Mouse (Mus musculus) heart, embryonic 15.5 days (tissue): ENCODE results near the gene Xpr1. TPM values are rescaled to one million over a fixed set of nuclear protein-coding genes. Genes with fewer than 3 reads are reported as not detected.

ENCODE experiments used
- ATAC-seq: fragments of 200-750 bp; cut with Nextera tagmentation; replicated peaks from 2 replicates; pipeline ENCODE4 v1.8.0; 2017; ENCODE audit warnings: low read depth, moderate TSS enrichment; ENCODE audit not compliant: insufficient number of reproducible peaks, insufficient read depth, low FRiP score
- H3K27ac ChIP-seq: fragments of 300-500 bp; sonication (generic); 2 replicates; pipeline ENCODE4 v1.5.1; 2015; ENCODE audit warnings: mild to moderate bottlenecking, inconsistent platforms
- H3K27me3 ChIP-seq: fragments of 300-500 bp; sonication (generic); 2 replicates; pipeline ENCODE4 v1.6.1; 2015; ENCODE audit warnings: inconsistent platforms
- H3K36me3 ChIP-seq: fragments of 300-500 bp; sonication (generic); 2 replicates; pipeline ENCODE4 v1.6.1; 2015; ENCODE audit warnings: mild to moderate bottlenecking, inconsistent platforms
- H3K4me1 ChIP-seq: fragments of 300-500 bp; sonication (generic); replicated peaks from 2 replicates; pipeline ENCODE4 v1.6.1; 2015; ENCODE audit warnings: inconsistent platforms
- H3K4me2 ChIP-seq: fragments of 300-500 bp; sonication (generic); 2 replicates; pipeline ENCODE4 v1.6.1; 2015; ENCODE audit warnings: inconsistent platforms, mild to moderate bottlenecking, moderate library complexity
- H3K4me3 ChIP-seq: fragments of 300-500 bp; sonication (generic); 2 replicates; pipeline ENCODE4 v1.5.1; 2015; ENCODE audit warnings: mild to moderate bottlenecking, inconsistent platforms
- H3K9ac ChIP-seq: fragments of 300-500 bp; sonication (generic); 2 replicates; pipeline ENCODE4 v1.6.1; 2015; ENCODE audit warnings: mild to moderate bottlenecking, inconsistent platforms
- H3K9me3 ChIP-seq: fragments of 300-500 bp; sonication (generic); replicated peaks from 2 replicates; pipeline ENCODE4 v1.6.1; 2016; ENCODE audit warnings: inconsistent platforms
- WGBS: fragments of 180-500 bp; shearing (Covaris S2); methylation state at CpG from one replicate; pipeline ENCODE4 v1.1.7; 2015; ENCODE audit warnings: mixed read lengths; 5-methylcytosine and 5-hydroxymethylcytosine counted together
- polyA plus RNA-seq: library from polyadenylated mRNA; unstranded; fragments of >200 nt; fragmentation: Nextera tagmentation; extraction: Ambion mirVana; gene quantifications from 2 replicates; pipeline ENCODE4 v1.2.1, GENCODE M21; 2015

The Xpr1 gene
- polyA plus RNA-seq, 1 experiment from 2014 or later: 8.9 TPM

GRCm38 (mm10) chr1:155370075-155370658 lies 47.0 kb downstream of the Xpr1 start:
- Histone ChIP-seq H3K4me3 (no peak overlapping the region), H3K27me3 (no peaks in the 10 kb centered on the region), H3K36me3 (no peaks in the 10 kb centered on the region), H3K4me2 (no peak overlapping the region), H3K9me3 (no peaks in the 10 kb centered on the region), H3K27ac (no peak overlapping the region), H3K9ac (no peak overlapping the region), H3K4me1 (peaks cover 5% of the 10 kb centered on the region)
- ATAC-seq: no peak
- WGBS: 53% methylated on average over 2 of the region's 2 CpGs

DNA sequence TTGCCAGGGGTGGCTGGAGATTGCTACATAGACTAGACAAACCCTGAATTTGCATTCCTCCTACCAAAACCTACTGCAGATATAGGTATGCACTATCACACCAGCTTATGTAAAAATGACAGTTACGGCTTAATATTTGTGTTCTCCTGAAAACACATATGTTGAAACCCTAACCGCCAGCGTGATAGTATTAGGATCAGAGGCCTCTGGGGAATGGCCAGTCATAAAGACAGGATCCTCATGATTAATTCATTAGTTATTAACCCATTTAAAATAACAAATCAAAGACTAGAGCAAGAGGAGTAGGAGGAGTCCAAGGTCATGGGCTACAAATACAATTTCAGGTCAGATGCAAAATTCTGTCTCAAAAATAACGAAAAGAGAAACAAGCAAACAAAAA lies 50.8 kb downstream of the Xpr1 start:
- peaks cover 5% of the 10 kb centered on the region for H3K4me1 ChIP-seq
- H3K27me3 ChIP-seq: no peaks in the 10 kb centered on the region
- ATAC-seq: no peak
- 89% methylated on average over 4 of the region's 4 CpGs for WGBS
- H3K4me3 ChIP-seq: no peak overlapping the region
- no peaks in the 10 kb centered on the region for H3K9me3 ChIP-seq
- H3K9ac ChIP-seq: no peak overlapping the region
- no peaks in the 10 kb centered on the region for H3K36me3 ChIP-seq
- no peak overlapping the region for H3K27ac ChIP-seq
- no peak overlapping the region for H3K4me2 ChIP-seq

- ATAC-seq: no peak
- WGBS: 80% methylated on average over 4 of the region's 4 CpGs
- H3K4me3 ChIP-seq: no peak overlapping the region
Observed at GRCm38 (mm10) chr1:155361502-155362126, 55.6 kb downstream of the Xpr1 start.

DNA sequence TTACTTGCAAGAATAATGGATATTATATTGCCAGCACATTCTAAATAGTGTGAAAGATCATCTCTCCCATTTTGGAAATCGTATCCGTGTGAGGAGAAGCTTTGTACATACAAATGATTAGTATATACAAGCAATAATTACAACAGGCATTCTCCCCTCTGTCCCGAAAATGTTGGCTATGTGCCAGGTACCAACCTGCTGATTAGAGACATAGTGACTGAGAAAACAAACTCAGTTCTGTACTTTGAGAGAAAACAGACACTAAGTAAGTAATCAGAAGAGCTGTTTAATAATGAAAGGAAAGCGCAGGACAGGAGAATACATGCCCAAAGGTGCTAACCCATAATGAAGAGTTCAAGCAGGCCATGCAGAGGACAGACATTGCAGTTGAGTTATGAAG lies 64.1 kb downstream of the Xpr1 start:
- Histone ChIP-seq H3K4me1 (peaks cover 14% of the 10 kb centered on the region), H3K9me3 (no peaks in the 10 kb centered on the region), H3K27me3 (no peaks in the 10 kb centered on the region), H3K36me3 (no peaks in the 10 kb centered on the region), H3K9ac (no peak overlapping the region), H3K4me3 (no peak overlapping the region), H3K27ac (no peak overlapping the region), H3K4me2 (0 out of 2 replicates have a peak overlapping the region, but pooled peaks have one; percentile 15)
- no peak for ATAC-seq
- 47% methylated on average over 4 of the region's 4 CpGs for WGBS

More at GRCm38 (mm10) chr1:155361502-155362126, 55.6 kb downstream of the Xpr1 start:
- H3K36me3 ChIP-seq: no peaks in the 10 kb centered on the region
- H3K27ac ChIP-seq: no peak overlapping the region
- no peaks in the 10 kb centered on the region for H3K4me1 ChIP-seq
- no peak overlapping the region for H3K9ac ChIP-seq
- H3K9me3 ChIP-seq: no peaks in the 10 kb centered on the region
- no peak overlapping the region for H3K4me2 ChIP-seq
- no peaks in the 10 kb centered on the region for H3K27me3 ChIP-seq

GRCm38 (mm10) chr1:155351527-155351926 lies 65.7 kb downstream of the Xpr1 start:
- Histone ChIP-seq H3K27ac (no peak overlapping the region), H3K4me3 (no peak overlapping the region), H3K4me1 (peaks cover 16% of the 10 kb centered on the region), H3K9ac (no peak overlapping the region), H3K4me2 (no peak overlapping the region), H3K9me3 (no peaks in the 10 kb centered on the region), H3K36me3 (no peaks in the 10 kb centered on the region), H3K27me3 (no peaks in the 10 kb centered on the region)
- ATAC-seq: no peak
- 82% methylated on average over 4 of the region's 4 CpGs for WGBS

DNA sequence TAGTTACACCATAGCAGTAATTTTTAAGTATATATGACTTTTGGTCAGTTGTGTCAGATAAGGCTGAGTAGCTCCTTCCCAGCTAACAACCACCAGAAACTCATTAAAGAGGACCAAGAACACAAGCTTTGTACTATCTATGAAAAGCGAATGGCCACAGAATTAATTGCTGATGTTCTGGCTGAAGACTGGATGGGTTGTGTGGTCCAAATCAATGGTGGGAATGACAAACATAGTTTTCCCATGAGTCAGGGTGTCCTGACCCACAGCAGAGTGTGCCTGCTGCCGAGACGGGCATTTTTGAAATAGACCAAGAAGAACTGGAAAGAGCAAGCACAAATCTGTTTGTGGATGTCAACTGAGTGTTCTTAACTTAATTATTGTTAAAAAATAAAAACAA lies 68.7 kb downstream of the Xpr1 start:
- no peak overlapping the region for H3K27ac ChIP-seq

GRCm38 (mm10) chr1:155347339-155347738 lies 69.9 kb downstream of the Xpr1 start:
- 72% methylated on average over 4 of the region's 4 CpGs for WGBS
- Histone ChIP-seq H3K4me3 (no peak overlapping the region), H3K36me3 (no peaks in the 10 kb centered on the region), H3K9me3 (no peaks in the 10 kb centered on the region), H3K4me2 (no peak overlapping the region), H3K27ac (no peak overlapping the region), H3K4me1 (peaks cover 7% of the 10 kb centered on the region; the same call in 1 of the 2 replicates), H3K27me3 (no peaks in the 10 kb centered on the region), H3K9ac (no peak overlapping the region)
- ATAC-seq: no peak

More for the DNA sequence above, 68.7 kb downstream of the Xpr1 start:
- Histone ChIP-seq H3K4me3 (no peak overlapping the region), H3K4me2 (no peak overlapping the region), H3K27me3 (no peaks in the 10 kb centered on the region), H3K9me3 (no peaks in the 10 kb centered on the region), H3K4me1 (peaks cover 11% of the 10 kb centered on the region), H3K9ac (no peak overlapping the region), H3K36me3 (no peaks in the 10 kb centered on the region)
- ATAC-seq: no peak
- WGBS: 56% methylated on average over 3 of the region's 3 CpGs

- no peaks in the 10 kb centered on the region for H3K27me3 ChIP-seq
- no peaks in the 10 kb centered on the region for H3K36me3 ChIP-seq
- no peak overlapping the region for H3K9ac ChIP-seq
- no peaks in the 10 kb centered on the region for H3K9me3 ChIP-seq
- peaks cover 5% of the 10 kb centered on the region; the same call in 1 of the 2 replicates for H3K4me1 ChIP-seq
- no peak overlapping the region for H3K4me3 ChIP-seq
- H3K27ac ChIP-seq: no peak overlapping the region
- no peak for ATAC-seq
- WGBS: 82% methylated on average over 2 of the region's 2 CpGs
- H3K4me2 ChIP-seq: no peak overlapping the region
Observed at GRCm38 (mm10) chr1:155344019-155344418, 73.2 kb downstream of the Xpr1 start.

DNA sequence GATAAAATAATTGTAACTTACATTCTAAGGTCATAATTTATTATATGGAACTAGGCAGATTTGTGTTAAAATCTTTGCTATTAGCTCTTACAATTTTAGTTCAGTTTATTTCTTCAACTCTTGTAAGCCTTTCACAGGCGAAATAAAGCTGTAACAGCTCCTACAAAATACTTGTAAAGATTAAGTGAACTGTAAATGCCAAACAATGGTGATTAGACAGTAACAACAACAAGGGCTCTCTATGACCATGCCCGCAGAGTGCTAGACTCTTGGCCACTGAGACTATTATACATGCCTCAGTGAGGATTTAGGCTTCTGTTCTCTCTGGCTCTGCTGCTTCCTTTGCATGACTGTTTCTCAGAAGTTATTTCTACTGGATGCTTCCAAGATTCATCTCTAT lies 77.6 kb downstream of the Xpr1 start:
- H3K4me2 ChIP-seq: no peak overlapping the region
- H3K36me3 ChIP-seq: no peaks in the 10 kb centered on the region
- 78% methylated on average over 2 of the region's 2 CpGs for WGBS
- H3K4me1 ChIP-seq: no peaks in the 10 kb centered on the region
- no peaks in the 10 kb centered on the region for H3K27me3 ChIP-seq
- no peak overlapping the region for H3K27ac ChIP-seq
- no peaks in the 10 kb centered on the region for H3K9me3 ChIP-seq
- H3K9ac ChIP-seq: no peak overlapping the region
- ATAC-seq: no peak
- H3K4me3 ChIP-seq: no peak overlapping the region

DNA sequence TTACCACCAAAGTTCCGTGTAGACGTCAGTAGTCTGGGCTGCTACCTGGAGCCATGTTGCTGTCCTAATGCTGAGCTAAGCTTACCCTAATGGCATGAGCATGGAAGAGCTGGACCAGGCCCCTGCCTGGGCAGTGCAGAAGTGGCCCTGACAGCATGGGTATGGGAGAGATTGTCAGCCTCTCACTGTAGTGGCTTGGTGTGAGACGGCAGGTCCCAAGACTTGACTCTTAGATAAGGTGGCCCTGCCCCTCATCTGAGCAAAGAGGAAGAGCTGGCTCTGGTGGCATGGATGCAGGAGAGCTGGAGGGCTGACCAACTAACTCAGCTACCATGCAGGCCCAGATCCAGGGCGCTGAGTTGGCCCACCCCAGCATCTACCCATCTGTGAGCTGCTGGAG lies 79.9 kb downstream of the Xpr1 start:
- Histone ChIP-seq H3K9me3 (no peaks in the 10 kb centered on the region), H3K9ac (no peak overlapping the region), H3K4me1 (no peaks in the 10 kb centered on the region), H3K36me3 (no peaks in the 10 kb centered on the region), H3K4me2 (no peak overlapping the region), H3K27me3 (no peaks in the 10 kb centered on the region), H3K27ac (no peak overlapping the region), H3K4me3 (no peak overlapping the region)
- WGBS: 81% methylated on average over 4 of the region's 4 CpGs
- ATAC-seq: no peak; the same call in 1 of the 2 replicates

DNA sequence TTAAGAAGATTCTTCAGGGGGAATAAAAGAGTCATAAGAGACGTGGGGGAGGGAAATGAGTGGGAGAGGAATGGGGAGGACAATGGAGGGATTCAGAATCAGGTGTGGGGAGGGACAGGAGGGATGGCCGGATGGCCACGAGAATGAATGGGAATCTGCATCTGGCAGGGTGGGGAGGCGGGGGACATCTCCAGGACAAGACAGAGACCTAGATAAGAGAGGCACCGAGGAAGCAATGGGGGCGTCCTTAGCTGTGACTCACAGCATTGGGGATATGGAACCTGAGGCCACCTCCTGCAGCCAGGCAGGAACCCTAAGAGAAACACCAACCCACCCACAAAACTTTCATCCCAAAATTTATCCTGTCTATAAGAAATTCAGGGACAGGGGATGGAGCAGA lies 81.3 kb downstream of the Xpr1 start:
- Histone ChIP-seq H3K4me3 (no peak overlapping the region), H3K9me3 (no peaks in the 10 kb centered on the region), H3K27ac (no peak overlapping the region), H3K4me2 (no peak overlapping the region), H3K4me1 (no peaks in the 10 kb centered on the region), H3K27me3 (no peaks in the 10 kb centered on the region), H3K36me3 (no peaks in the 10 kb centered on the region; the same call in 1 of the 2 replicates), H3K9ac (no peak overlapping the region)
- no peak for ATAC-seq
- 68% methylated on average over 6 of the region's 6 CpGs for WGBS

DNA sequence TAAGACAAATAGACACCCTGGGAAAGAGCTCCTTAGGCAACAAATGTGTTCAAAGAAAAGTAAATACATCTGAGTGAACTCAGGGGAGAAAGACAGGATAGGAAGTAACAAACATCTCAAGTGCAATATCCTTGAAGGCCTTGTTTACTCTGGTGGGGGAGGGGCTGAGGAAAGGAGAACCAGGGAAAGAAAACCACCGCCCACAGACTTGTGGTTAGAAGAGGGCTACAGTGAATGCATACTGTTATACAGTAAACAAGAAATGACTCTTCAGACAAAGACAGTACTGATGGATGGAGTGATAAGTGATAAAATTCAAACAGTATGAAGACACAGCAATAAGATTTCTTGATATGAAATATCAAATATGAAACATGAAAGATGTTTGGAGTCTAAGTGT lies 95.0 kb downstream of the Xpr1 start:
- no peak overlapping the region for H3K9ac ChIP-seq
- H3K36me3 ChIP-seq: no peaks in the 10 kb centered on the region
- H3K4me3 ChIP-seq: no peak overlapping the region
- no peaks in the 10 kb centered on the region for H3K27me3 ChIP-seq
- no peaks in the 10 kb centered on the region for H3K4me1 ChIP-seq
- no peak overlapping the region for H3K4me2 ChIP-seq
- H3K27ac ChIP-seq: no peak overlapping the region
- WGBS: 70% methylated on average over 1 of the region's 1 CpGs
- no peak for ATAC-seq
- H3K9me3 ChIP-seq: no peaks in the 10 kb centered on the region
